Mouse (Mus musculus) naive thymus-derived CD4-positive, alpha-beta T cell, adult 2 months (primary cell): ENCODE data around the gene Coq4.

Source experiments
- DNase-seq: peaks from one replicate; pipeline ENCODE4 v3.0.0-alpha.2; 2011; ENCODE audit warnings: low read depth

Coq4 gene

GRCm38 (mm10) chr2:29802075-29802826 is 15.0 kb downstream of the Coq4 start, which contains the start of gene Slc27a4:
Slc27a4 (plus strand) TSS chr2:29802634.
- peak; percentile 91 for DNase-seq

- DNase-seq: no peak
Measured at GRCm38 (mm10) chr2:29802827-29803201, 15.5 kb downstream of the Coq4 start.

- peak; percentile 38 for DNase-seq
Measured at GRCm38 (mm10) chr2:29803400-29803831, 16.1 kb downstream of the Coq4 start.

- DNase-seq: no peak
Measured at GRCm38 (mm10) chr2:29815678-29816371, 28.5 kb downstream of the Coq4 start.

- DNase-seq: peak; percentile 87
Measured at GRCm38 (mm10) chr2:29817426-29818232, 30.3 kb downstream of the Coq4 start.

- DNase-seq: no peak
Measured at GRCm38 (mm10) chr2:29819363-29819762, 32.1 kb downstream of the Coq4 start.

GRCm38 (mm10) chr2:29820025-29820817 is 32.9 kb downstream of the Coq4 start, which contains the start of gene Urm1:
Urm1 (plus strand) TSS chr2:29820075.
- DNase-seq: peak; percentile 62

GRCm38 (mm10) chr2:29826318-29826925 is 39.1 kb downstream of the Coq4 start:
- no peak for DNase-seq

GRCm38 (mm10) chr2:29826926-29827708 is 39.8 kb downstream of the Coq4 start:
- DNase-seq: peak; percentile 96

GRCm38 (mm10) chr2:29827709-29828024 is 40.4 kb downstream of the Coq4 start:
- no peak for DNase-seq

GRCm38 (mm10) chr2:29831106-29831505 is 43.8 kb downstream of the Coq4 start:
- DNase-seq: no peak

GRCm38 (mm10) chr2:29833796-29834195 is 46.5 kb downstream of the Coq4 start:
- no peak for DNase-seq

- DNase-seq: no peak
Measured at GRCm38 (mm10) chr2:29835391-29835899, 48.2 kb downstream of the Coq4 start.

GRCm38 (mm10) chr2:29839460-29839859 is 52.2 kb downstream of the Coq4 start:
- DNase-seq: no peak

GRCm38 (mm10) chr2:29843231-29844105 is 56.2 kb downstream of the Coq4 start:
- DNase-seq: no peak

- no peak for DNase-seq
Measured at GRCm38 (mm10) chr2:29844115-29844514, 56.8 kb downstream of the Coq4 start.

GRCm38 (mm10) chr2:29844661-29845060 is 57.4 kb downstream of the Coq4 start:
- no peak for DNase-seq

GRCm38 (mm10) chr2:29845636-29846035 is 58.3 kb downstream of the Coq4 start:
- DNase-seq: no peak
